Mouse (Mus musculus) brain, embryonic 14.5 days (tissue): ENCODE measurements at regions not wholly inside any gene's neighbourhood (a gene's known extent, or its start where the extent isn't known, plus 50 kb on each side); places are given as distances from the start of the nearest gene placed in this dataset.

Source experiments
- DNase-seq: peaks from one replicate; pipeline ENCODE4 v3.0.0-alpha.2; 2011; ENCODE audit warnings: low read depth
- CTCF ChIP-seq: fragments of 200-500 bp; IDR thresholded peaks from 2 replicates; pipeline ENCODE4 v1.5.1; 2012; ENCODE audit warnings: inconsistent platforms, mild to moderate bottlenecking, moderate library complexity, borderline replicate concordance; ENCODE audit not compliant: insufficient read depth, insufficient read length; ENCODE audit errors: extremely low read depth
- POLR2A ChIP-seq: fragments of 200-500 bp; IDR thresholded peaks from 2 replicates; pipeline ENCODE4 v1.6.1; 2012; ENCODE audit warnings: mild to moderate bottlenecking, inconsistent platforms, borderline replicate concordance; ENCODE audit not compliant: poor library complexity, insufficient read depth, insufficient read length, severe bottlenecking; ENCODE audit errors: extremely low read depth

DNA sequence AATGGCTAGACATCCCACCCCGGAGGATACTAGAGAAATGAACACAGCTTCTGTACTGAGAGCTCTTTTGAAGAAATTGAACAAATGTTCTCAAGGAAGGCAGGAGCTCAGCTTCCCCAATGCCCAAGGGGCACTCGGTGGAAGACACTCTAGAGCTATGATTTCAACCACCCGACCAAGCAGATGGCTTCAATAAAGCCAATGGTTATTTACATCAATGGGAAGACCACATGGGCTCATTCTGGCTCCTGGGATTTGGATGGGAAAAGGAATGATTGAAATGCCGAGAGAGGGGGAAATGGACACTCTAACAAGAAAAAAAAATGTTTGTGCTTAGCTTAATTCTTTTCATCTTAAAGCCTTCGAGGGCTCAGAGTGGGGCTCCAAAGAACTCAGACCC, 249.3 kb upstream of the Auts2 start:
- DNase-seq = peak; percentile 2
- TF ChIP-seq CTCF = no peak
- no peak for TF ChIP-seq POLR2A

DNA sequence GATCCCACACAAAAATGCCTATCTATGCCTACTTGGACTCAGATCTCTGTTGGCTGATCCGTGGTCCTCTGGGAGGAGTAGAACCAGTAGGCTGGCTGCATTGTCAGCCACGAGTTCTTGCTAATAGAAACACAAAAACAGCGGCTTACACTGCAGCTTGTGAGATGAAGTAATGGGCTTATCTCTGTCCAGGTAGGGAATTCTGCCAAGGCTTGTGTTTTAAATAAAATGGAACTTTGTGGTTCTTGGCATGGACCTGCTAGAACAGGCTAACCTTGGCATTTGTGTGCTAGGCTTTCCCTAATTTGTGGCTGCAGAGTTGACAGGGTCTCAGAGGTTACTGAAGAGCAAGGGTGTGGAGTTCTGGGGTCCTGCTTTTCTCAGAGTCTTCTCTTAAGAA, 242.1 kb upstream of the Auts2 start:
- peak; percentile 43 for DNase-seq
- no peak for TF ChIP-seq POLR2A
- no peak for TF ChIP-seq CTCF

DNA sequence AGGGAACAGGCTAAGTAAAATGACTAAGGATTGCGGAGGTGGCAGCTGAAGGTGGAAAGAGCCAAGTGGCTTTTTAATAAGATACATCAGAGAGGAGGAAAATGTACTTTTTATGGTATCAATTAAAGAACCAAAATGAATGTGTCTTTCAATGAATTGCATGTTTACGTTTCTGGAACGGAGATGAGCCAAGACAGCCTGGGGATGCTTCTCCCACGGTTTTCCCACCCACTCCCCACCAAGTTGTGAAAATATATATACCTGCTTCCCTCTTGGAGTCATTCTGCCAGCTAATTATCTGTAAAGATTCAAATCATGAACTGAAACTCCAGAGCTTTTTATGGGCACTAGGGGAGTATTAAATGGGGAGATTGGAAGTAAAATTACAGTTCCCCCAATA, 241.6 kb upstream of the Auts2 start:
- DNase-seq = peak; percentile 3
- no peak for TF ChIP-seq POLR2A
- no peak for TF ChIP-seq CTCF

DNA sequence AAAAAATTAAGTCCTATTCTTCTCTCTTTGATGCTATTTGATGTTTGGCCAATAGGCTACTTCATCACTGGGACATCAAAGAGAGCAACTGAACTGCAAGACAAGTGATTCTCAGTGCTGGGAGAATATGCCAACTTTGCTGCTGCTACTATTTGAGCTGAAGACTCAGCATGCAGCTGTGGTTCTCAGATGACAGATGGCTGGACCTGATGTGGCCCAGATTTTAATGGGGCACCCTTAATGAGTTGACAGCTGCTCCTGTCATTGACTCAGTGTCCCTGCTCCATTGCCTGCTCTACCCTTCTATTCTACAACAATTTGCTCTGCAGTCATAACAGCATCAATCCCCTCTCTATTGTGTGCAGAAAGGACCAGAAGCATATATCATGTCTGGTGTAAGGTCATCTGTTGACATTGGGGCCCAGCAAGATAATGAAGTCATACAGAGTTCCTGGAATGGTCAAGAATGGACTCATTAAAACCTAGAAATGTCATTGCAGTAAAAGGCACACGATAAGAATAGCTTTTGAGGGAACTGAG, 231.1 kb upstream of the Auts2 start:
- TF ChIP-seq CTCF (no peak), POLR2A (no peak)
- DNase-seq = no peak

DNA sequence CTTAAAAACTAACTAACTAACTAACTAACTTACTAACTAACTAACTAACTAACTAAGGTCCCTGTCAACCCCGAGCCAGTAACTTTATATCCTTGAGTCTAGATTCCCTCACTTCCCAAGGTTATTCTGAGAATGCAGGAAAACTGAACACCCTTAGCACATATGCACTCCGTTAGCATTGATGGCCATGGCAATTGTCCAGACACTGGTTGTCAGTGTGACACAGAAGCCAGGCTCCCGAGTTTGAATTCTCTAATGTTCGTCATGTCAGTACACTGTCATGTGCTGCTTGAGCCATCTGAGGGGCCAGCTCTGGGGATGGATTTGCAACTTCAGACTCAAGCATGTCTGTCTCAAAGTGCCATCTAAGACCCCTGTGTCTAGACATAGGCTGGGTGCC, 217.3 kb upstream of the Auts2 start:
- TF ChIP-seq POLR2A (no peak), CTCF (no peak)
- no peak for DNase-seq

DNA sequence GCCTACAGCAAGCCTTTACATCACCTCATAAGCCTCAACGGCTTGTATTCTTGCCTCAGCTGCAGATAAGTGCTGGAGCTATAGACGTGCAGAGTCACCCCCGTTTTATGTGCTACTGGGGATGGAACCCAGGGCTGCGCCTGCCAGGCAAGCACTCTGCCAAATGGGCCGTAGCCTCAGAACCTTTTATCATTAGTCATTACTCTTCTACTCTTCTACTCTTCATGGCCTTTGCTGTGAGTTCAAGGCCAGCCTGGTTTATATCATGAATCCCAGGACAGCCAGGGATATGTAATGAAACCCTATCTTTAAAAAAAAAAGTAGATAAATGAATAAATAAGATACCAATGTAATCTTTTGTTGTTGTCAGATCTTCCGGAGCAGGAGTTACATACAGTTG, 216.6 kb upstream of the Auts2 start:
- TF ChIP-seq CTCF = no peak
- TF ChIP-seq POLR2A = no peak
- DNase-seq = no peak

DNA sequence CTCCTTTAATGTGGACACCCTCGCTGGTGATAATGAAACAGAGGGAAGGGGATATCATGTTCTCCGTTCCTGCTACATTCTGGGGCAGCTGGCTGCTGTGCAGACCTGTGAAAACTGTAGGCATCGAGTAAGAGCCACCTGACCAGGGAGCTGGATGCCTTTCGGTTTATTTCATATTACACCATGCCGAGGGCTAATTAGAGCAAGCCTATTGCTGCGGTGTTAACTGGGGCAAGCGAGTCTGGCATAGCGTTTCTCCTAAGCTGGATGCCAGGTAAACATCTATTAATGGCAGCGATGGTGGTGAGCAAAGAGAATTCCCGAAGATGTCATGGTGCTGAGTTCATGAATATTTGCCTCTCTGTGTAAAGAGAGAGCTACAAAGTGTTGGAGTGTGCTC, 215.8 kb upstream of the Auts2 start:
- TF ChIP-seq CTCF = no peak
- no peak for TF ChIP-seq POLR2A
- no peak for DNase-seq

DNA sequence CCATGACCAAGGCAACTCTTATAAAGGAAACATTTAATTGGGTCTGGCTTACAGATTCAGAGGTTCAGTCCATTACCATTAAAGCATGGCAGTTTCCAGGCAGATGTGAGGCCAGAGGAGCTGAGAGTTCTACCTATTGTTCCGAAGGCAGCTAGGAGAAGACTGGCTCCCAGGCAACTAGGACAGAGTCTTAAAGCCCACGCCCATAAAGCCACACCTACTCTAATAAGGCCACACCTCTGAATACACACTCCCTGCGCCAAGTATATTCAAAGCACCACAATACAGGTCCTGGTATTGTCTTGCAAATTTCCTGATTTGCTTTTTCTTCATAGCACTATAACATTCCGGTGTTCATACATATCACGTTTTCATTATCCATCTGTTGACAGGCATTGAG, 194.8 kb upstream of the Auts2 start:
- DNase-seq = no peak

DNA sequence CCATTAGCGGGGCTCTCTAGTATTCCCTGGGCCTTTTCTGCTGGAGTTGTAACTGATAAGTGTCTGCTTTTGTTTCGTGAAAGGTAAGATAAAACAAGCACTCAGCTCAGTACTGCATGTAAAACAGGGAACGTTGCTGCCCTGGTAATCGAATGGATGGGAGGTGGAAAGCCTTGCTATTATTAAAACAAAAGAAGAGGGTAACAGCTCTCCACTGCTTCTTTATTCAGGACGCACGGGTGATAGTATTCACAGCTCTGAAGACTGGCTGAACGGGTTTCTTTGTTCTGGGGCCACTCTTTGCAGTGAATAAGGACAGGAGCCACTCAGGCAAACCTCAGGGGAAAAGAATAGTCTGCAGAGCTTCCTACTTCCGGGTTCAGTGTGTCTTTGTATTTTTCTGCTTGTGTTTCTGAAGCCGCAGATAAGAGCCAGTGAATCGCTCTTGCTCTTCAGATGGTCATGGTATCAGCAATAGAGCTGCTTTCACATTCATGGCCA, 185.6 kb upstream of the Auts2 start:
- TF ChIP-seq POLR2A = no peak
- TF ChIP-seq CTCF = no peak
- peak; percentile 31 for DNase-seq

More for the DNA sequence above, 194.8 kb upstream of the Auts2 start:
- TF ChIP-seq POLR2A (no peak), CTCF (no peak)

DNA sequence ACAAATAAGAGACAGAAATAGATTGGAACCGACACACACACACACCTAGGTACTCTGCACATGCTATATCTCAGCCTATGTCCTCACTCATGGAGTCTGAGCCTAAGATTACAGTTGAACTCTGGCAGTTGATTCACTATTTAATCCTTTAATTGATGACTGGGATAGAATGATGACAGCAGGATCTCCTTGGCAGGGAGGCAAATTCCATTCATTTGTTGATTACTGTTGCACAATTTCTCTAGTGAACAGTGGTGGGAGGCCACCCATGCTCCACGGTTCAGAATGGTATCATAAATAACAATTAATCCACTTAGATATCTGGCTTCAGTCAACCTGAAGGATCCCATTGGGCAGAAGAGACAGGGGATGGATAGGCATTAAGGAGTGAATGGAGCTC, 181.3 kb upstream of the Auts2 start:
- no peak for TF ChIP-seq POLR2A
- TF ChIP-seq CTCF = no peak
- peak; percentile 14 for DNase-seq

DNA sequence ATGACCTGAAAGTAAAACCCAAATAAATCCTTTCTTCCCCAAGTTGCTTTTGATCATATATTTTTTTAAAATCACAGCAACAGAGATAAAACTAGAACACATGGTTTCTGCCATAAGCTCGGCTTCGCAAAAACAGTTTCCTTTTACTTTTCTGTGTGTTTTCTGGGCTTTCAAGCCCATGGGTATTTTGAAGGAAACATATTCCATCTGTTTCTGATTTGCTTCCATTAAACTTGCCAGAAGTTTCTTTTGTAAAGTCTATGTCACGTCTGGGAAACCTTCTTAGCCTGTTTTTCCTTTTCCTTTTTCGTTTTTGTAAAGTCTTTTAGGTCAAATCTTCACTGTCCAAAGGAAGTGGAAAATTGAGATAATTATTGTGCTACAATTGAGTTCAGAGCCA, 167.2 kb upstream of the Auts2 start:
- DNase-seq = no peak
- TF ChIP-seq POLR2A (no peak), CTCF (no peak)

DNA sequence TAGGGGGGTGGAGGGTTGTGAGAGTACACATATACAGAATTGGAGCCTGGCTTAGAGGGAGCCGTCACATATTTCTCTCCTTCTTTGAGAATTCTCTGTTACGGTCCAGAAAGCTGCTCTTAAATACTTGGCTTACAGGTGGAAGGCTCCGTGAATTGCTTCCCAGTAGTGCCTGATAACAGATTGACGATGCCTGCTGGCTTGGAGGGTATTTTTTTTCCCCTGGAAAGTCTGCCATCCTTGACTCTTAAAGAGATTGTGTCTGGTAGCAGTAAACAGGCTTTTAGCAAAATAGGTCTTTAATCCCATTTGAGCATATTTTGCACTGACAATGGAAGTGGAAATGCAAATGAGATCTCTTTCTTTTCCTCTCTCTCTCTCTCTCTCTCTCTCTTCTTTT, 164.4 kb upstream of the Auts2 start:
- DNase-seq = peak; percentile 65
- TF ChIP-seq CTCF (no peak), POLR2A (no peak)
